Mouse (Mus musculus) CH12.LX (cell line): ENCODE data around the gene Slc2a4. TPM values are rescaled to one million over a fixed set of nuclear protein-coding genes. Genes with fewer than 3 reads are reported as not detected.
A peak's percentile ranks its signal among the peaks of the same experiment; 100 is the strongest.

Source experiments
- DNase-seq: peaks from one replicate; pipeline ENCODE4 v3.0.0-alpha.2; 2013; ENCODE audit errors: extremely low read depth
- H3K27ac ChIP-seq: 2 replicates; pipeline ENCODE4 v1.5.1; 2012; ENCODE audit warnings: low read depth, mild to moderate bottlenecking, control low read depth, moderate library complexity; ENCODE audit not compliant: insufficient read depth
- H3K27me3 ChIP-seq: replicated peaks from 2 replicates; pipeline ENCODE3; 2012; ENCODE audit warnings: inconsistent platforms
- H3K36me3 ChIP-seq, 2 experiments: replicated peaks in 1 of 2; 2 replicates each; pipeline versions ENCODE3 to v1.6.1; 2012; ENCODE audit warnings: inconsistent platforms in 1 of 2, low read length in 1 of 2, mild to moderate bottlenecking in 1 of 2, mixed read lengths in 1 of 2, moderate library complexity in 1 of 2; ENCODE audit not compliant: control insufficient read depth in 1 of 2, insufficient read depth in 1 of 2
- H3K4me1 ChIP-seq, 2 experiments: 2 replicates each; pipeline ENCODE4 v1.6.1; 2012; ENCODE audit warnings: inconsistent platforms in 1 of 2, moderate library complexity in 1 of 2; ENCODE audit not compliant: insufficient read depth in 2 of 2, control insufficient read depth in 1 of 2
- H3K4me2 ChIP-seq: 2 replicates; pipeline ENCODE4 v1.6.1; 2012; ENCODE audit warnings: low read depth, mild to moderate bottlenecking, control low read depth; ENCODE audit not compliant: poor library complexity, insufficient read depth, severe bottlenecking
- H3K4me3 ChIP-seq, 3 experiments: fragments of 150-350 bp in 1 of 3; sonication (generic) in 1 of 3; replicated peaks in 1 of 3; 2 replicates each; pipeline versions ENCODE3 to v1.5.1; 2011 to 2012; ENCODE audit warnings: low read depth in 2 of 3, low read length in 2 of 3, mild to moderate bottlenecking in 2 of 3, moderate library complexity in 2 of 3, control low read depth in 1 of 3, improper control_type of control experiment in 1 of 3, inconsistent platforms in 1 of 3, mixed read lengths in 1 of 3; ENCODE audit not compliant: poor library complexity in 1 of 3
- H3K79me2 ChIP-seq: replicated peaks from 2 replicates; pipeline ENCODE4 v1.6.1; 2012; ENCODE audit warnings: mild to moderate bottlenecking, moderate library complexity; ENCODE audit not compliant: control insufficient read depth, poor library complexity, insufficient read depth, severe bottlenecking; ENCODE audit errors: extremely low read depth
- H3K9ac ChIP-seq: 2 replicates; pipeline ENCODE4 v1.6.1; 2012; ENCODE audit warnings: low read depth, mild to moderate bottlenecking, control low read depth, moderate library complexity; ENCODE audit not compliant: insufficient read depth
- H3K9me3 ChIP-seq: replicated peaks from 2 replicates; pipeline ENCODE3; 2012; ENCODE audit warnings: low read length, inconsistent platforms, mixed read lengths
- E2F4 ChIP-seq: IDR thresholded peaks from 2 replicates; pipeline ENCODE4 v1.6.1; 2011; ENCODE audit warnings: low read depth, low read length, improper control_type of control experiment; ENCODE audit not compliant: insufficient replicate concordance
- ELF1 ChIP-seq: IDR thresholded peaks from 2 replicates; pipeline ENCODE4 v1.6.1; 2014; ENCODE audit warnings: low read depth, mild to moderate bottlenecking, inconsistent platforms, low read length, improper control_type of control experiment
- EP300 ChIP-seq: IDR thresholded peaks from 2 replicates; pipeline ENCODE4 v1.6.1; 2011; ENCODE audit warnings: low read length, improper control_type of control experiment
- GABPA ChIP-seq: IDR thresholded peaks from 2 replicates; pipeline ENCODE4 v1.6.1; 2012; ENCODE audit warnings: low read depth, low read length, improper control_type of control experiment, inconsistent platforms; ENCODE audit not compliant: insufficient replicate concordance
- HCFC1 ChIP-seq: IDR thresholded peaks from 2 replicates; pipeline ENCODE4 v1.6.1; 2012; ENCODE audit warnings: low read depth, mild to moderate bottlenecking, inconsistent platforms, low read length, improper control_type of control experiment
- JUND ChIP-seq: conservative IDR thresholded peaks from 2 replicates; pipeline ENCODE4 v1.6.1; 2011; ENCODE audit warnings: low read depth, low read length, improper control_type of control experiment
- KAT2A ChIP-seq: IDR thresholded peaks from 2 replicates; pipeline ENCODE4 v1.6.1; 2012; ENCODE audit warnings: low read length, improper control_type of control experiment, inconsistent platforms; ENCODE audit not compliant: insufficient replicate concordance
- MAFK ChIP-seq: IDR thresholded peaks from 2 replicates; pipeline ENCODE4 v1.6.1; 2011; ENCODE audit warnings: low read length, improper control_type of control experiment; ENCODE audit not compliant: insufficient replicate concordance
- MAX ChIP-seq: IDR thresholded peaks from 2 replicates; pipeline ENCODE4 v1.6.1; 2011; ENCODE audit warnings: low read length, improper control_type of control experiment
- MAZ ChIP-seq: IDR thresholded peaks from 2 replicates; pipeline ENCODE4 v1.6.1; 2012; ENCODE audit warnings: low read depth, mild to moderate bottlenecking, inconsistent platforms, low read length, improper control_type of control experiment, moderate library complexity
- MYC ChIP-seq: IDR thresholded peaks from 2 replicates; pipeline ENCODE4 v1.6.1; 2011; ENCODE audit warnings: low read depth, mild to moderate bottlenecking, improper control_type of control experiment, low read length
- POLR2A ChIP-seq: IDR thresholded peaks from 2 replicates; pipeline ENCODE4 v1.6.1; 2011; ENCODE audit warnings: low read depth, mild to moderate bottlenecking, improper control_type of control experiment, low read length
- RAD21 ChIP-seq: IDR thresholded peaks from 2 replicates; pipeline ENCODE4 v1.6.1; 2011; ENCODE audit warnings: low read depth, mild to moderate bottlenecking, low read length, improper control_type of control experiment, moderate library complexity
- SMC3 ChIP-seq: IDR thresholded peaks from 2 replicates; pipeline ENCODE4 v1.6.1; 2011; ENCODE audit warnings: low read depth, low read length, improper control_type of control experiment
- TBP ChIP-seq: conservative IDR thresholded peaks from 2 replicates; pipeline ENCODE4 v1.6.1; 2011; ENCODE audit warnings: low read depth, low read length, improper control_type of control experiment
- UBTF ChIP-seq: IDR thresholded peaks from 2 replicates; pipeline ENCODE4 v1.6.1; 2012; ENCODE audit warnings: low read depth, mild to moderate bottlenecking, inconsistent platforms, low read length, improper control_type of control experiment, moderate library complexity
- USF2 ChIP-seq: conservative IDR thresholded peaks from 2 replicates; pipeline ENCODE4 v1.6.1; 2011; ENCODE audit warnings: low read depth, low read length, improper control_type of control experiment
- ZC3H11A ChIP-seq: IDR thresholded peaks from 2 replicates; pipeline ENCODE4 v1.6.1; 2012; ENCODE audit warnings: low read depth, mild to moderate bottlenecking, inconsistent platforms, low read length, improper control_type of control experiment
- ZMIZ1 ChIP-seq: IDR thresholded peaks from 2 replicates; pipeline ENCODE4 v1.6.1; 2012; ENCODE audit warnings: low read depth, mild to moderate bottlenecking, inconsistent platforms, low read length, improper control_type of control experiment
- ZNF384 ChIP-seq: IDR thresholded peaks from 2 replicates; pipeline ENCODE4 v1.6.1; 2012; ENCODE audit warnings: low read depth, low read length, improper control_type of control experiment, inconsistent platforms
- dilution Hi-C: fragments of 300-500 bp; cut with MboI; formaldehyde crosslinking; loops from 2 replicates; pipeline ENCODE4 v1.14.3; 2020; ENCODE audit warnings: low sequenced_read_pairs; ENCODE audit not compliant: extremely low pct_unique_long_range_greater_than_20kb, extremely low pct_ligation_motif_present
- in situ Hi-C: fragments of 300-500 bp; cut with MboI; formaldehyde crosslinking; loops from 3 replicates; pipeline ENCODE4 v1.14.3; 2019; ENCODE audit warnings: low sequenced_read_pairs, low pct_ligation_motif_present, low pct_unique_long_range_greater_than_20kb, mixed read lengths
- polyA plus RNA-seq: library from polyadenylated mRNA; unstranded; fragments of >175 nt; gene quantifications from 2 replicates; pipeline ENCODE4 v1.2.1, GENCODE M21; 2012; ENCODE audit warnings: low read depth; ENCODE audit not compliant: insufficient read length
- total RNA-seq, 2 experiments: library from RNA; depleted of rRNA; stranded (reverse); fragments of 300-350 nt in 1 of 2; fragments of >200 nt in 1 of 2; gene quantifications; 2 replicates each; pipeline ENCODE4 v1.2.3; 2012 to 2014

Gene Slc2a4
- total and polyA plus RNA-seq, 3 experiments, result 2.3 to 3.8 (median 2.6) TPM

DNA sequence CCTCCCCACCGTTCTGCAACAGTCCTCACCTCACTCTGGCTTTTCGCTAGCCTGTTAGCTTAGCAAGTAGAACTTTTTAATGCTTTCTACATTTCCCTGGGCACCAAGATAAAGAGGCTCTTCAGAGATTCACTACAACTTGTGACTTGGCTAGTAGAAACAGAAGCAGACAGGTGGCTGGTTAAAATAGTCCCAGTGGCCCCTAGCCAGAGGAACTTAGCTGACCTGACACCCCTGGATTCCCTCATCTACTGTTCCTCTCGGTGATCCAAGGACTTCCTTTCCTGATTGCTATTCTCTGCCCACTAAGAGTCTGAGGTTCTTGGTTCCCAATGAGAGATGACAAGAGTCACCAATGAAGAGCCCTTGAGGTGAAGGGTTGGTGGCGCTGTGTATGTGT, 35.4 kb upstream of the Slc2a4 start:
- H3K27ac ChIP-seq, result no peak overlapping the region
- H3K9ac ChIP-seq, result 0 out of 2 replicates have a peak overlapping the region, but pooled peaks have one; percentile 89
- peaks cover 43% of the 10 kb centered on the region for H3K79me2 ChIP-seq
- H3K36me3 ChIP-seq, result peaks cover 37 to 59% of the 10 kb centered on the region in 2 experiments
- H3K4me1 ChIP-seq, result peaks cover 5 to 32% of the 10 kb centered on the region in 2 experiments
- H3K4me2 ChIP-seq, result 0 out of 2 replicates have a peak overlapping the region, but pooled peaks have one; percentile 91
- TF ChIP-seq MAFK, result no peak
- no peak for TF ChIP-seq MAZ
- TF ChIP-seq USF2, result no peak
- no peak for TF ChIP-seq KAT2A
- TF ChIP-seq RAD21, result no peak
- no peak for TF ChIP-seq ELF1
- no peak for TF ChIP-seq ZNF384
- no peak for TF ChIP-seq MAX
- TF ChIP-seq SMC3, result no peak
- TF ChIP-seq UBTF, result no peak
- no peak for TF ChIP-seq ZC3H11A
- TF ChIP-seq ZMIZ1, result no peak
- TF ChIP-seq TBP, result no peak
- TF ChIP-seq GABPA, result no peak
- TF ChIP-seq POLR2A, result no peak
- no peak for TF ChIP-seq HCFC1
- TF ChIP-seq JUND, result no peak
- TF ChIP-seq EP300, result no peak
- no peak overlapping the region for H3K4me3 ChIP-seq
- no peak for DNase-seq
- H3K27me3 ChIP-seq, result no peaks in the 10 kb centered on the region
- dilution Hi-C loops (no loop called here), in situ Hi-C loops (no loop called here)
- peaks cover 2% of the 10 kb centered on the region for H3K9me3 ChIP-seq

DNA sequence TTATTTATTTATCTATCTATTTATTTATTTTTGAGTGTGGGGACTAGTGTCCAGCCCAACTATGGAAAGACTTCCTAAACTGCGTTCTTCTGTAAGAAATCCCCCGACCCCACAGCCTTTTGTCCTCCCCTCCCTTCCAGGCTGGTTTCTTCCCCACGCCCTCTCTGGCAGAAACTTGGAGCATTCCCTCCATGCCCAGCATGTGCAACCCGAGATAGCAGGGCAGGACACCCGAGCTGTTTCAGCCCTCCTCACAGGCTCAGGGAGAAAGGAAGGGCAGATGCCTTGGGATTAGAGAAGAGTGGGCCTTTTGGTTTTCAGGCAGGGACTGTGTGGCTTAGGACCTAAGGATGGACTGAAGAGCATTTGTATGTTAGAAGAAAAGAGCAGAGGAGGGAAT, 34.9 kb upstream of the Slc2a4 start:
- Histone ChIP-seq H3K27me3 (no peaks in the 10 kb centered on the region), H3K36me3 (peaks cover 34 to 59% of the 10 kb centered on the region in 2 experiments), H3K9ac (peak overlapping the region; percentile 89; the same call in 1 of the 2 replicates), H3K4me3 (no peak overlapping the region), H3K4me2 (peak overlapping the region; percentile 91), H3K4me1 (peaks cover 5 to 33% of the 10 kb centered on the region in 2 experiments), H3K9me3 (peaks cover 2% of the 10 kb centered on the region), H3K27ac (no peak overlapping the region), H3K79me2 (peaks cover 45% of the 10 kb centered on the region)
- dilution Hi-C loops, result no loop called here
- TF ChIP-seq E2F4 (no peak), MYC (no peak), SMC3 (no peak), ZNF384 (no peak)
- DNase-seq, result no peak
- in situ Hi-C loops, result no loop called here
